Mouse (Mus musculus): Measurements from ENCODE around the gene Srsf10. TPM values are rescaled to one million over a fixed set of nuclear protein-coding genes. Genes with fewer than 3 reads are reported as not detected.

The Srsf10 gene
- polyA plus RNA-seq, 1 experiment = 193 TPM

- Histone ChIP-seq H3K27ac (ENCODE audit: insufficient read depth, low read length) (no peak overlapping the region), H3K4me1 (ENCODE audit: control insufficient read depth, insufficient read depth, low read length) (peaks cover 7% of the 10 kb centered on the region), H3K4me3 (ENCODE audit: insufficient read depth, low read length) (no peak overlapping the region)
- no peak for TF ChIP-seq POLR2A (IDR thresholded peaks at IDR 0.05; ENCODE audit: low read depth, low read length)
- no peak for TF ChIP-seq CTCF (IDR thresholded peaks at IDR 0.05; ENCODE audit: borderline replicate concordance, insufficient read depth, low read length)
These were observed 23.5 kb upstream of the Srsf10 start for GRCm38 (mm10) chr4:135832070-135832469.

- peaks cover 7% of the 10 kb centered on the region for H3K4me1 ChIP-seq (ENCODE audit: control insufficient read depth, insufficient read depth, low read length)
- no peak overlapping the region for H3K4me3 ChIP-seq (ENCODE audit: insufficient read depth, low read length)
- no peak for TF ChIP-seq POLR2A (IDR thresholded peaks at IDR 0.05; ENCODE audit: low read depth, low read length)
- no peak for TF ChIP-seq CTCF (IDR thresholded peaks at IDR 0.05; ENCODE audit: borderline replicate concordance, insufficient read depth, low read length)
- no peak overlapping the region for H3K27ac ChIP-seq (ENCODE audit: insufficient read depth, low read length)
These were observed 22.0 kb upstream of the Srsf10 start for GRCm38 (mm10) chr4:135833301-135834123.

- no peak for TF ChIP-seq CTCF (IDR thresholded peaks at IDR 0.05; ENCODE audit: borderline replicate concordance, insufficient read depth, low read length)
- Histone ChIP-seq H3K4me1 (ENCODE audit: control insufficient read depth, insufficient read depth, low read length) (no peaks in the 10 kb centered on the region), H3K27ac (ENCODE audit: insufficient read depth, low read length) (no peak overlapping the region), H3K4me3 (ENCODE audit: insufficient read depth, low read length) (no peak overlapping the region)
These were observed 21.3 kb upstream of the Srsf10 start for GRCm38 (mm10) chr4:135834124-135834717.

GRCm38 (mm10) chr4:135838925-135839292, 16.6 kb upstream of the Srsf10 start:
- TF ChIP-seq POLR2A (IDR thresholded peaks at IDR 0.05; ENCODE audit: low read depth, low read length) (no peak), CTCF (IDR thresholded peaks at IDR 0.05; ENCODE audit: borderline replicate concordance, insufficient read depth, low read length) (no peak)
- no peaks in the 10 kb centered on the region for H3K4me1 ChIP-seq (ENCODE audit: control insufficient read depth, insufficient read depth, low read length)
- H3K27ac ChIP-seq (ENCODE audit: insufficient read depth, low read length) = no peak overlapping the region
- no peak overlapping the region for H3K4me3 ChIP-seq (ENCODE audit: insufficient read depth, low read length)

- TF ChIP-seq CTCF (IDR thresholded peaks at IDR 0.05; ENCODE audit: borderline replicate concordance, insufficient read depth, low read length) = no peak
- TF ChIP-seq POLR2A (IDR thresholded peaks at IDR 0.05; ENCODE audit: low read depth, low read length) = no peak
- H3K4me1 ChIP-seq (ENCODE audit: control insufficient read depth, insufficient read depth, low read length) = no peaks in the 10 kb centered on the region
- H3K27ac ChIP-seq (ENCODE audit: insufficient read depth, low read length) = no peak overlapping the region
- no peak overlapping the region for H3K4me3 ChIP-seq (ENCODE audit: insufficient read depth, low read length)
These were observed 16.1 kb upstream of the Srsf10 start for GRCm38 (mm10) chr4:135839293-135840011.

GRCm38 (mm10) chr4:135844400-135844799, 11.1 kb upstream of the Srsf10 start:
- Histone ChIP-seq H3K4me1 (ENCODE audit: control insufficient read depth, insufficient read depth, low read length) (no peaks in the 10 kb centered on the region; the same call in 1 of the 2 replicates), H3K4me3 (ENCODE audit: insufficient read depth, low read length) (no peak overlapping the region), H3K27ac (ENCODE audit: insufficient read depth, low read length) (no peak overlapping the region)
- no peak for TF ChIP-seq POLR2A (IDR thresholded peaks at IDR 0.05; ENCODE audit: low read depth, low read length)
- no peak for TF ChIP-seq CTCF (IDR thresholded peaks at IDR 0.05; ENCODE audit: borderline replicate concordance, insufficient read depth, low read length)

- TF ChIP-seq CTCF (IDR thresholded peaks at IDR 0.05; ENCODE audit: borderline replicate concordance, insufficient read depth, low read length) (no peak), POLR2A (IDR thresholded peaks at IDR 0.05; ENCODE audit: low read depth, low read length) (no peak)
- no peaks in the 10 kb centered on the region; the same call in 1 of the 2 replicates for H3K4me1 ChIP-seq (ENCODE audit: control insufficient read depth, insufficient read depth, low read length)
- no peak overlapping the region for H3K4me3 ChIP-seq (ENCODE audit: insufficient read depth, low read length)
- no peak overlapping the region for H3K27ac ChIP-seq (ENCODE audit: insufficient read depth, low read length)
These were observed 8.0 kb upstream of the Srsf10 start for GRCm38 (mm10) chr4:135847581-135847980.

GRCm38 (mm10) chr4:135850411-135851095, 5.0 kb upstream of the Srsf10 start:
- Histone ChIP-seq H3K4me1 (ENCODE audit: control insufficient read depth, insufficient read depth, low read length) (no peaks in the 10 kb centered on the region; the same call in 1 of the 2 replicates), H3K4me3 (ENCODE audit: insufficient read depth, low read length) (no peak overlapping the region), H3K27ac (ENCODE audit: insufficient read depth, low read length) (no peak overlapping the region)
- TF ChIP-seq CTCF (IDR thresholded peaks at IDR 0.05; ENCODE audit: borderline replicate concordance, insufficient read depth, low read length) = no peak
- no peak for TF ChIP-seq POLR2A (IDR thresholded peaks at IDR 0.05; ENCODE audit: low read depth, low read length)

GRCm38 (mm10) chr4:135851942-135852341, 3.6 kb upstream of the Srsf10 start:
- Histone ChIP-seq H3K4me1 (ENCODE audit: control insufficient read depth, insufficient read depth, low read length) (no peaks in the 10 kb centered on the region; the same call in 1 of the 2 replicates), H3K27ac (ENCODE audit: insufficient read depth, low read length) (no peak overlapping the region), H3K4me3 (ENCODE audit: insufficient read depth, low read length) (no peak overlapping the region)
- no peak for TF ChIP-seq POLR2A (IDR thresholded peaks at IDR 0.05; ENCODE audit: low read depth, low read length)
- no peak for TF ChIP-seq CTCF (IDR thresholded peaks at IDR 0.05; ENCODE audit: borderline replicate concordance, insufficient read depth, low read length)
